Mouse (Mus musculus) naive thymus-derived CD4-positive, alpha-beta T cell, adult 5 months (primary cell): Measurements from ENCODE around the gene Nmnat2. TPM values are rescaled to one million over a fixed set of nuclear protein-coding genes. Genes with fewer than 3 reads are reported as not detected.

Experiments
- polyA plus RNA-seq: library from polyadenylated mRNA; unstranded; fragments of 100-300 nt; shearing (Covaris generic); gene quantifications from one replicate; pipeline ENCODE4 v1.2.1, GENCODE M21; 2017

Nmnat2 gene
- polyA plus RNA-seq = 0.73 TPM

DNA sequence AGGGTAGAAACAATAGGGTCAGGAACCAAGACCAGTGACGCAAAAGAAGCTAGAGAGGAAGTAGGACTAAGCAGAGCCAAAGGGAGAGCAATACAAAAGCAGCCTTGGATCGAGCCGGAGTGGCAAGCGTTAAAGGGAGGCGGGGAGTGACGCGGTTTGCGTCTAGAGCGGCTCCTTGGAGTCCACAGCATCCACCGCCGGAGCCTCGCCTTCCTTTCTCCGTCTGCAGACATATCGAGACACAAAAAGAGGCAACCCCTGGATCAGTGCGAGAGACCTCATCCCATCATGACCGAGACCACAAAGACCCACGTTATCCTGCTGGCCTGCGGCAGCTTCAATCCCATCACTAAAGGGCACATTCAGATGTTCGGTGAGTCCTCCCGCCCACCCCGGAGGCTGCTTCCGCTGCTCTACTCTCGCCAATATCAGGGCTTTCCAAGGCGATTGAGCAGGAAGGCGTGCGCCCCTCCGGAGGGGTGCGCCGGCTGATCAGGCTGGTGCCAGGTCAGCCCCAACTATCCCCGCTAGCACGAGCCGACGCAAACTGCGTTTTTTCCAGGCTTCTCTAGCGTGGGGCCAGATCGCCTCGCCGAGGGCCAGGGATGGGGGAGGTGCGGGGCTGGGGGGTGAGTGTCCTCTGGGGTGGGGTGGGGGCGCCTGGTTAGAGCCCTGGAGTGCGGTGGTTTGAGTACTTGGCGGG is at the start of gene Nmnat2:
Gene Nmnat2, plus strand, starts transcription at position 173 of the 703 bp plus-strand sequence.

Other genes starting within 250 kb of the Nmnat2 start
- gene Apobec4, start 204.4 kb upstream of the Nmnat2 start, polyA plus RNA-seq = not detected
- gene Rgl1, start 188.6 kb upstream of the Nmnat2 start, polyA plus RNA-seq = 0.37 TPM
- gene Arpc5, start 188.5 kb upstream of the Nmnat2 start, polyA plus RNA-seq = 503 TPM
- 0.90 TPM for gene Ncf2, start 154.8 kb upstream of the Nmnat2 start, polyA plus RNA-seq
- 52.0 TPM for gene Smg7, start 52.3 kb upstream of the Nmnat2 start, polyA plus RNA-seq
- not detected for gene Lamc2, start 231.5 kb downstream of the Nmnat2 start, polyA plus RNA-seq